Mouse (Mus musculus): ENCODE measurements around the gene Gm17660.

DNA sequence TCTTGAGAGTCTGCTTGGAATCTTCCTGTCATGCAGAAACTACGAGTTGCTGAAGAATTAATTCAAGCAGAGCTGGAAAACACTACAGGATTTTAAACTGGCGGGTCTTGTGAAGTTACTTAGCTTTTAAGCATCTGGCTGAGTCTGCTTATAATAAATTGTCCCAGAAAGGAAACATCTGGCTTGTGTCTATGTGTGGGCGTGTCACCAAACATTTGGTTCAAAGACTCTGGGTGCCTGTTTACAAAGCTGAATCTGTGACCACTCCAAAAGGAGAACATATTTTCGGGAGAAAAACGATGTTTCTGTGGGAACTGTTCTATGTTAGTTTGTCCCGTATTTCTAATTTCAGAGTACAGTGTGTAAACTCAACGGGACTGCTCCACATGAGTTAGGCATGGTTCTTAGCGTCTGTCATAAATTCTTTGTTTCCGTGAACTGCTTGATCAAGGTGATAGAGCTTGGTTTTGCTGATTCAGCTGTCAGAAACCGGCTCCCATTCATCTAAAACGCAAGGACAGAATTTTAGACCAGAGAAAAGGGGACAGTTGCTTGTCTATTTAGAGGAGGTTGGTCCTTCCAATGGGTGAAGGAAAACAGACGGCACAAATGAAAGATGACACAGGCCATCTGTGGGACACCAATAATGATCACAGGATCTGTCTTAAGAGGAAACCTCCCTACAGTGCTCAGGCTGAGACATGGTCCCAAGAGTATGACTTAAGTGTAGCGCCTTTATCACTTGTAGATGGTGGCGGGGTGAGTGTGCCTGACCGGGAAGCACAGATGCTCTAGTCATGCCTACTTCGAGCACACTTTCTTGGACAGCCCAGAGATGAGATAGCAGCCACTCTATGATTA, 18.9 kb upstream of the Gm17660 start:
- TF ChIP-seq CTCF (IDR thresholded peaks at IDR 0.05; ENCODE audit: extremely low read depth, insufficient read depth, low read length) (no peak), POLR2A (IDR thresholded peaks at IDR 0.05; ENCODE audit: extremely low read depth, insufficient read depth, low read length) (no peak)
